Mouse (Mus musculus) brown adipose tissue, adult 24 weeks (tissue): Measurements from ENCODE around the gene Pitx3. TPM values are rescaled to one million over a fixed set of nuclear protein-coding genes. Genes with fewer than 3 reads are reported as not detected.
A peak's percentile ranks its signal among the peaks of the same experiment; 100 is the strongest.
"Not testable (repeated sequence)": the region's sequence is repeated elsewhere in the genome, so short reads cannot be mapped to it uniquely, and the experiment has no call there.

Experiments
- H3K27ac ChIP-seq: fragments of 200-500 bp; replicated peaks from 2 replicates; pipeline ENCODE4 v1.5.1; 2012; ENCODE audit warnings: low read depth, mild to moderate bottlenecking, low read length
- H3K4me1 ChIP-seq: fragments of 200-500 bp; 2 replicates; pipeline ENCODE4 v1.6.1; 2012; ENCODE audit warnings: low read length, mixed read lengths; ENCODE audit not compliant: control insufficient read depth, insufficient read depth, insufficient read length
- H3K4me3 ChIP-seq: fragments of 200-500 bp; 2 replicates; pipeline ENCODE4 v1.5.1; 2012; ENCODE audit warnings: low read depth, mild to moderate bottlenecking, low read length, moderate library complexity; ENCODE audit not compliant: insufficient read depth
- polyA plus RNA-seq: library from polyadenylated mRNA; stranded (reverse); fragments of >200 nt; gene quantifications from 2 replicates; pipeline ENCODE4 v1.2.4, GENCODE M21; 2012; ENCODE audit not compliant: missing spikeins, insufficient read depth, insufficient read length

The Pitx3 gene
- polyA plus RNA-seq, 1 experiment, result not detected

DNA sequence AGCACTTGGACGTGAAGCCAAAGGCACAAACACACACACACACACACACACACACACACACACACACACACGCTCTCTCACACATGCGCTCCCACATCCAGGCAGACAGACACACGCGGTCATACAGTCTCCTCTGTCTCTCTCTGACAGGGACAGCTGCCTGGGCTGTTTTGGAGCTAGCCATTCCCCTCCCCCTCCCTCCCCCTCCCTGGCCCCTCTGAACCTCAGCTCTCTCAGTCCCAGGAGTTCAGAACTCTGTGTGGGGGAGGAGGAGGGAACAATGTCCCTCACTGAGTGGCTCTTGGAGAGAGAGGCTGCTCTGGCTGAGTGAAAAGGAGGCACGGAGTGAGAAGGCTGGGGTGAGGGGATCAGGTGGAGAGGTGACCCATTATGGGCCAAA lies 7.0 kb downstream of the Pitx3 start:
- H3K4me3 ChIP-seq, result no peak overlapping the region
- no peak overlapping the region for H3K27ac ChIP-seq
- peaks cover 2% of the 10 kb centered on the region; the same call in 1 of the 2 replicates for H3K4me1 ChIP-seq

DNA sequence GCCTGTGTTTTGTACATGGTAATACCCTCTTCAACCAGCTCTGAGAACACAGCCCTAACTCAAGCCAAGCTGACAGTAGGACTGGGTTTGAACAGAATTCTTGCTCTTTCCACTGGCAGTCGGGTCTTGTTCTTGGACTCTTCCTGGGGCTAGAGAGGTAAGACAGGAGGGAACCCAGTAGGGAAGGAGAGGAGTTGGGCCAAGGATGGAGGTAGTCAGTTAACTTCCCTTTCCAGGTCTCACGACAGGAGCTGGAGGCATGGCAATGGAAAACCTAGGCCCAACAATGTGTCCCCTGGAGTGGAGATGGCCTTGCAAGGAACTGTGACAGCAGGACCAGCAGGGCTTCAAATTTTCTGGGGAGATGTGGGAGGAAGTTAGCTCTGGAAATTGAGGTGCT lies 7.8 kb downstream of the Pitx3 start:
- H3K27ac ChIP-seq, result no peak overlapping the region

DNA sequence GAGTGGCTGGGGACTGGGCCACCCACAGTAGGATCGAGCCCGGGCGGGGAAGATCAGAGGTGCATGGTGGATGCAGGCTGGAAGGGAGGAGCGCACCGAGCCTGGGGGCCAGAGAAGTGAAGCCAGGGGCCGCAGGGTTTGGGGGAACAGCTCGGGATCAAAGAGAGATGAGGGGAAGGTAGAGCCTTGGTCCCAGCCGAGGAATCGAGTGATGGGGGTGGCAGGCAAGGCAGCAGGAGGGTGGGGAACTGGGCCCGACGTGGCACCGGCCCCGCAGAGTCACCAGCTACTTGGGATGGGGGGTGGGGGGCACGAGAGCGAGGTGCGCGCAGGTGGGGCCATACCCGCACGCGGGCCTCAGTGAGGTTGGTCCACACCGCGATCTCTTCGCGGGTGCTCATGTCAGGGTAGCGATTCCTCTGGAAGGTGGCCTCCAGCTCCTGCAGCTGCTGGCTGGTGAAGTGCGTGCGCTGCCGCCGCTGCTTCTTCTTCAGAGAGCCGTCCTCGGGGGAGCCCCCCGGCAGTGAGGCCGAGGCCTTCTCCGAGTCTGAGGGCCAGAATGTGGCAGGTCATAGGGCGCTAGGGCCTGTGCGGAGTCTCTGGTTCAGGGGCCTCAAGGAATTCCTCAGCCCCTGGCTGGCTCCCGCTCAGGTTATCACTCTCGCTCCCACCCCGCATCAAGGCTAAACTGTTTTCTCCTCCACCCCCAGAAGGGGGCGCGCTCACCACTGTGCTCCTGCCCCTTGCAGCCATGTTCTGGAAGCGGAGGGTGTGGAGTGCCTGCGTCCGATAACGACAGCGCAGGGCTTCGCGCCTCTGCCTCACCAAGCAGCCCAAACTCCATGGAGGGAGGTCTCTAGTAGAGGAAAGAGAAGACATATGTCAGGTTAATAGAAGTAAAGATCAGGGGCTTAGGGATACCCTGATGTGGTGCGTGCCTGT lies 11.2 kb downstream of the Pitx3 start:
- H3K27ac ChIP-seq, result no peak overlapping the region
- H3K4me1 ChIP-seq, result peaks cover 2% of the 10 kb centered on the region; the same call in 1 of the 2 replicates
- peak overlapping the region; percentile 65 for H3K4me3 ChIP-seq

More for the DNA sequence above, 7.8 kb downstream of the Pitx3 start:
- no peak overlapping the region for H3K4me3 ChIP-seq
- H3K4me1 ChIP-seq, result peaks cover 2% of the 10 kb centered on the region; the same call in 1 of the 2 replicates

DNA sequence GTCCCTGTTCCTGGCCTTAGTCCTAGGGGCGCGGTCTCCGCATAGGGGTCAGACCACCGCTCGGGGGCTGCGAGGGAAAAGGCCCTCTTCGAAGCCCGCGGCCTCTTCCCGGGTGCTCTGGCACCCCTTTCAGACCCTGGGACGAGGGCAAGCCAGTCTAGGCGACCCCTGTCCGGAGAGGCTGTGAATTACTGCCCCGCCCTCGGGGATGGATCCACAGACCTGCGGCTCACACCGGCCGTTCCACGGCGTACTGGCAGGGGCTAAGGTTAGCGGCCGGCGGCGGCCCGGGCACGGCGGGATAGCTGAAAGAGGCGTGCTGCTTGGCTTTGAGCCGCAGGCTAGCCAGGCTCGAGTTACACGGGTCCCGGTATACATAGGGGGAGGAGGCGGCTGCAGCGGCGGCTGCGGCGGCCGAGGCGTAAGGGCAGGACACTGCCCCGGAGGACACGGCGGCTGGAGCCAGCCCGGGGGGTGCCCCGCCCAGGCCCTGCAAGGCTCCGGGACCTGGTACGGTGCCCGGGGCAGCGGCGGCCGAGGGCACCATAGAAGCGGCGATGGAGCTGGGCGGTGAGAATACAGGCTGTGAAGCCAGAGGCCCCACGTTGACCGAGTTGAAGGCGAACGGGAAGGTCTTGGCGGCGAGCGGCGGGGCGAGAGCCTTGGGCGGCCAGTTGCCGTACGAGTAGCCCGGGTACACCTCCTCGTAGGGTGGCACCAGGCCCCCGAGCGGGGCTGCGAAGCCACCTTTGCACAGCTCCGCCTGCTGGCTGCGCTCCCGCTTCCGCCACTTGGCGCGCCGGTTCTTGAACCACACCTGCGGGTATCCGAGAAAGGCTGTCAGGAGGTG lies 12.1 kb downstream of the Pitx3 start:
- Histone ChIP-seq H3K27ac (no peak overlapping the region), H3K4me1 (peaks cover 4% of the 10 kb centered on the region; the same call in 1 of the 2 replicates), H3K4me3 (peak overlapping the region; percentile 65)

DNA sequence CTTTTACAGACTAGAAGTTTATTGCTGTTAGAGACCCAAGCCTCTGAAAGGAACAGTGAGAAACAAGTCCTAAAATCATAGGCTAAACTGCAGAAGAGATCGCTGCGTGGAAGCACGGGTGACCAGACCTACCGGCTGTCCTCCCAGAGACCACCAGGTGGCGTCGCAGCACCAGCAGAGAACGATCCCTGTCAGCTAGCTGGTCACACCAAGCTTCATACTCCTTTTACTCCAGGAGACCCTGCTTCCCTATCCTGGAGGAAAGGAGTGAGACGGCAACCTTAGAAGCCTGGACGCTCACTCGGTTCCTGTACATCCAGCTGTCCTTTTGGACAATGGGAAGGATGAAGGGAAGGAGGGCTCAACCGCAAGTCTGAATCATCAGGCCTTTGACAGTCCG lies 12.8 kb downstream of the Pitx3 start:
- no peak overlapping the region for H3K27ac ChIP-seq
- H3K4me1 ChIP-seq, result peaks cover 4% of the 10 kb centered on the region; the same call in 1 of the 2 replicates
- H3K4me3 ChIP-seq, result peak overlapping the region; percentile 65

DNA sequence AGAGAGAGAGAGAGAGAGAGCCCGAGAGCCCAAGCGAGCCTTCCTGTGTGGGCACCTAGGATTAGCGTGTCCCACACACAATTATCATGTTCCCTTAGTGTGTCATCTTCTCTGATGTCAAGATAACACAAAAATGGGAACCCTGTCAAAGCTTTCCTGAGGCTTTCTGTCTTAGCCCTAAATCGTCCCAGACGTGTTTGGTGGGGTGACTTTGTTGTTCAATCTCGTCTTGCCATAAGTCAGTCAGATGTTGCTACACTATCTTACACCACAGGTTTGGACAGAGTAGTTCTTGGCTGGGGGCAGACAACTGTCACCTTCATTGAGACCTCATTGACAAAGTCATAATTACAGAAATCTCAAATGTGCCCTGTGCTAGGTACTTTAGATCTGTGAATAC lies 15.5 kb downstream of the Pitx3 start:
- Histone ChIP-seq H3K4me3 (no peak overlapping the region), H3K4me1 (peaks cover 4% of the 10 kb centered on the region; the same call in 1 of the 2 replicates), H3K27ac (no peak overlapping the region)

DNA sequence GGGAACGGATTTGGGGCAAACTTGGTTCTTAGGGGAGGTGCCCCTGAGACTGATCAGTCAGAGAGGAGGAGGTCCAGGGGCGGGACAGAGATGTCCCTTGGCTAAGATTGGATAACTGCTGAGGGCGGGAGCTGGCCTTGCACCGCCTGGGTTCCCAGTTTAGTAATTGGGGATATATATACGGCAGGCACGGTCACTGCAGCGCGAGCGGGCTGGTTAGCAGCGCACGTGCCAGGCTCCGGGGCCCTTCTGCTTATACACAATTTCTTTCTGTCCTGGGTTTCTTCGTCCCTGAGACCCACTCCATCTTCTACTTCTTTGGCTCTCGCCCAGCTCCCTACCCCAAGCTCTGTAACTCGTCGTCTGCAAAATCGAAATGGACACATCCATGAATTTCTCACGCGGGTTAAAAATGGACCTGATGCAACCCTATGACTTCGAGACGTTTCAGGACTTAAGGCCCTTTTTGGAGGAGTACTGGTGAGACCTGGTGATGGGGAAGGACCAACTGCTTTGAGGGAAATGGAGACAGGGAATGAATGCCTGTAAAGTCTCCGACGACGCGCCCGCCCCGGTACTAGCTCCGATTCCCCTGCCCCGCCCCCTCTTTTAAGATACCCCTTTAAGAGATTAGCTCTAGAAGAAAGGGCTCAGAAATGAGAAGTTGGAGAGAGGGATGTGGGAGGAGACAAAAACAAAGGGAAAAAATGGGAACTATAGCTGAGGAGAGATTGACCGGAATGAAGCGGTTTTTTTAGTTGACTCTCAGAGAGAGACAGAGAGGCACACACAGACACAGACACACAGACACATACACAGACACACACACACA lies 16.2 kb downstream of the Pitx3 start, which contains the start of gene Elovl3:
Gene Elovl3 (plus strand): TSS at position 204 of the 832 bp plus-strand sequence.
- Histone ChIP-seq H3K4me3 (peak within 1 kb of the TSS; percentile 40), H3K4me1 (peaks cover 4% of the 10 kb centered on the region; the same call in 1 of the 2 replicates), H3K27ac (no peak within 1 kb of the TSS)

DNA sequence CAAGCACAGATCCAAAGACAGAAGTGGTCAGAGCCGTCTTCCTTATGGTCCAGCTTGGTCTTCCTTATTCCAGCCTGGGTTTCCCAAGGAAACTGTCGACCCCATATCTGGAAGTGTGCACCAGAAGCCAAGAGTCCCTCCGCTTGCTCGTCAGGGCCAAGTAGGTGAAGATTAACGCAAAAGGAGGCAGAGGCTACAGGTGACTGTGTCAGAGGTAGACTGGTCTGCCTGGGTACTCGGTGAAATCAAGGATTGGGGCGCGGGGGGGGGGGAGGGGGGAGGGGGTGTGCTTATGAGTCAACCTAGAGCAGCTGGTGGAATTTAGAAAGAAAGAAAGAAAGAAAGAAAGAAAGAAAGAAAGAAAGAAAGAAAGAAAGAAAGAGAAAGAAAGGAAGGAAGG lies 16.8 kb downstream of the Pitx3 start:
- Histone ChIP-seq H3K4me3 (peak overlapping the region; percentile 40; the same call in 1 of the 2 replicates), H3K4me1 (0 out of 2 replicates have a peak, but pooled peaks cover 2% of the 10 kb centered on the region), H3K27ac (no peak overlapping the region)

DNA sequence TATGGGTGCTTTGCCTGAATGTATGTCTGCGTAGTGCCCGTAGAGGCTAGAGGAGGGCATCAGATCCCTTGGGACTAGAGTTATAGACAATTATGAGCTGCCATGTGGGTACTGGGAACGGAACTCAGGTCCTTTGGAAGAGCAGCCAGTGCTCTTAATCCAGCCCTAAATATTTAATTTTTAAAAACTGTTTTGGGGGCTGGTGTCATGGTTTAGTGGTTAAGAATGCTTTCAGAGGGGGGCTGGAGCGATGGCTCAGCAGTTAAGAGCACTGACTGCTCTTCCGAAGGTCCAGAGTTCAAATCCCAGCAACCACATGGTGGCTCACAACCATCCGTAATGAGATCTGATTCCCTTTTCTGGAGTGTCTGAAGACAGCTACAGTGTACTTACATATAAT lies 18.4 kb downstream of the Pitx3 start:
- H3K4me1 ChIP-seq, H3K4me3 ChIP-seq, H3K27ac ChIP-seq: not testable (repeated sequence)

DNA sequence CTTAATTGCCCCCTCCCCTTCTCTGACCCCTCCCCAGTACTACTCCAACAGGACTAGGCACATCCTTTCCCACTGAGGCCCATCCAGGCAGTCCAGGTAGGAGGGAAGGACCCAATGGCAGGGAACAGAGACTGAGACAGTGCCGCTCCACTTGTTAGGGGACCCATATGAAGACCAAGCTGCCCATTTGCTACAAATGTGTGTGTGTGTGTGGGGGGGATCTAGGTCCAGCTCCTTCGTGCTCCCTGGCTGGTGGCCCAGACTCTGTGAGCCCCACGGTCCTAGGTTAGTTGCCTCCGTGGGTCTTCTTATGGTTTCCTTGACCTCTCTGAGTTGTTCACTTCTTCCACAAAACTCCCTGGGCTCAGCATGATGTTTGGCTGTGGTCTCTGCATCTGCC lies 21.8 kb downstream of the Pitx3 start:
- H3K4me3 ChIP-seq, result no peak overlapping the region
- no peak overlapping the region for H3K27ac ChIP-seq
- 0 out of 2 replicates have a peak, but pooled peaks cover 2% of the 10 kb centered on the region for H3K4me1 ChIP-seq

DNA sequence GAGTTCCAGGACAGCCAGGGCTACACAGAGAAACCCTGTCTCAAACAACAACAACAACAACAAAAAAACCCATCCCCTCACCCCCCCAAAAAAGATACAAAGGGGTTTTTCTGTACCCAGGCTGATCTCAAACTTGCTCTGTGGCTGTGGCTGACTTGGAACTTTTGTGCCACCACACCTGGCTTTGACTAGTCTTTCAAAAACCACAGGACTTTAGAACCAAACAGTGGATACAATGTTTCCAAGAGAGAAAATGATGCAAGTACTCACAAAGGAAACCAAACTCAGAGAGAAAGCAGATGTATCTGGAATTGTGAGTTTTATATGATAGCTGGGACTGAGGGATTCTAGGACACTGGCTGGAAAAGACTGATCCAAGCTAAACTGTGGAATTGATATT lies 23.5 kb downstream of the Pitx3 start:
- Histone ChIP-seq H3K4me1 (no peaks in the 10 kb centered on the region), H3K4me3 (no peak overlapping the region), H3K27ac (no peak overlapping the region)

DNA sequence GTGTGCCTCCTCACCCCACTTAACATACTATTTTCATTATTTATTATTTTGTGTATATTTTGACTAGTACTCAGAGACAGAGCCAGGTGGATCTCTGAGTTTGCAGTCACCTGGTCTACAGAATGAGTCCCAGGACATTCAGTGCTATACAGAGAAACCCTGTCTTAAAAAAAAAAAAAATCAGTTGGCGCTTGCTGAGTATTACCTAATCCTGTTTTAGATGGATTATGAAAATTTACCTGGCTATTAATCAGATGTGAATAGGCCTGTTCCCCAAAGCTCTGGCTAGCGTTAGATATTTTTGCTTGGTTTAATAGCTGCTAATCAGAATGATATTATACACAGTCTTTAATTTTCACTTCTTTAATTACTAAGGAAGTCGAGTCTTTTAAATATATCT lies 24.2 kb downstream of the Pitx3 start:
- Histone ChIP-seq H3K4me3 (no peak overlapping the region), H3K27ac (no peak overlapping the region), H3K4me1 (no peaks in the 10 kb centered on the region)

DNA sequence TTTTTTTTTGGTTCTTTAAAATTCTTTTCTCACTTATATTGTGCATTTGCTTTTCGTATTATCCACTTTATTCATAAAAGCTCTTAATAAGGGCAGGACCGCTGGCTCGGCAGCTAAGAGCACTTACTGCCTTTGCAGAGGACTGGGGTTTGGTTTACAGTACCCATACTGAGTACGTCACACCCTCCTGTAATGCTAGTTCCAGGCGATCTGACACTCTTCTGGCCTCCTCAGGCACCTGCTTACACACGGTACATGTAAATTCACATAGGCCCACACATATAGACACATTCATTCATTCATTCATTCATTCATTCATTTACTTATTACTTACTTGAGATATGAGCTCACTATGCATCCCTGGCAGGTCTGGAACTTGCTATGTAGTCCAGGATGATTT lies 27.3 kb downstream of the Pitx3 start:
- no peak overlapping the region for H3K4me3 ChIP-seq
- H3K4me1 ChIP-seq, result no peaks in the 10 kb centered on the region
- no peak overlapping the region for H3K27ac ChIP-seq

DNA sequence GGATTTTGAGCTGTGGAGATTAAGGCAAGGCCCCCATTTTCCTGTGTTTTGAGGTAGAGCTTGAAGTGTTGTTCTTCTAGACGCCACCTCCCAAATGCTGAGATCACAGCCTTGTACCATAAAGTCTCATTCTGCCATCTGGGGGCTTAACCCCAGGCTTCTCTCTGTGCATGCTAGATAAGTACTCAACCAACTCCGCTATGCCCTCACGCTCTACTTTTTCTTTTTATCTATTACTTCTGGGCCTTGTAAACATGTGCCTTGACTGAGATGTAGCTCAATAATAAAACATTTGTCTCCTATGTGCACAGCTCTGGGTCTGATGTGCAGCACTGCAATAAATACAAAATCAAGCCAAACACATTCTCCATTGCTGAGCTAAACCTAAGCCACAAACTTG lies 28.7 kb downstream of the Pitx3 start:
- Histone ChIP-seq H3K4me3 (no peak overlapping the region), H3K27ac (no peak overlapping the region), H3K4me1 (no peaks in the 10 kb centered on the region)
